Mouse (Mus musculus) limb, embryonic 12.5 days (tissue): ENCODE data around the gene Tat. TPM values are rescaled to one million over a fixed set of nuclear protein-coding genes. Genes with fewer than 3 reads are reported as not detected.

Experiments
- ATAC-seq: fragments of 200-750 bp; cut with Nextera tagmentation; 2 replicates; pipeline ENCODE4 v1.8.0; 2017; ENCODE audit warnings: low read depth, moderate TSS enrichment; ENCODE audit not compliant: insufficient number of reproducible peaks, insufficient read depth, low FRiP score, low TSS enrichment
- H3K27ac ChIP-seq: fragments of 300-500 bp; sonication (generic); 2 replicates; pipeline ENCODE4 v1.5.1; 2016; ENCODE audit warnings: mild to moderate bottlenecking, moderate library complexity
- H3K27me3 ChIP-seq: fragments of 300-500 bp; sonication (generic); 2 replicates; pipeline ENCODE4 v1.6.1; 2016; ENCODE audit warnings: mild to moderate bottlenecking, moderate library complexity
- H3K36me3 ChIP-seq: fragments of 300-500 bp; sonication (generic); 2 replicates; pipeline ENCODE4 v1.6.1; 2016; ENCODE audit warnings: mild to moderate bottlenecking, moderate library complexity
- H3K4me1 ChIP-seq: fragments of 300-500 bp; sonication (generic); replicated peaks from 2 replicates; pipeline ENCODE4 v1.6.1; 2016
- H3K4me2 ChIP-seq: fragments of 300-500 bp; sonication (generic); 2 replicates; pipeline ENCODE4 v1.6.1; 2016; ENCODE audit warnings: mild to moderate bottlenecking, moderate library complexity
- H3K4me3 ChIP-seq: fragments of 300-500 bp; sonication (generic); replicated peaks from 2 replicates; pipeline ENCODE4 v1.5.1; 2016; ENCODE audit warnings: mild to moderate bottlenecking
- H3K9ac ChIP-seq: fragments of 300-500 bp; sonication (generic); replicated peaks from 2 replicates; pipeline ENCODE4 v1.6.1; 2016; ENCODE audit warnings: mild to moderate bottlenecking, moderate library complexity
- H3K9me3 ChIP-seq: fragments of 300-500 bp; sonication (generic); 2 replicates; pipeline ENCODE4 v1.6.1; 2016; ENCODE audit warnings: mild to moderate bottlenecking, moderate library complexity
- WGBS: fragments of 180-500 bp; shearing (Covaris S2); methylation state at CpG from one replicate; pipeline ENCODE4 v1.1.7; 2016; 5-methylcytosine and 5-hydroxymethylcytosine counted together
- polyA plus RNA-seq: library from polyadenylated mRNA; unstranded; fragments of >200 nt; fragmentation: Nextera tagmentation; extraction: Ambion mirVana; gene quantifications from 2 replicates; pipeline ENCODE4 v1.2.1, GENCODE M21; 2016

The Tat gene
- polyA plus RNA-seq, 1 experiment from 2014 or later: not detected

GRCm38 (mm10) chr8:109958036-109958655 is 32.1 kb upstream of the Tat start:
- H3K9me3 ChIP-seq: no peaks in the 10 kb centered on the region
- H3K27ac ChIP-seq: peak overlapping the region; percentile 12; the same call in 1 of the 2 replicates
- WGBS: 30% methylated on average over 9 of the region's 12 CpGs
- H3K4me3 ChIP-seq: no peak overlapping the region
- peaks cover 72% of the 10 kb centered on the region for H3K27me3 ChIP-seq
- H3K36me3 ChIP-seq: no peaks in the 10 kb centered on the region
- peaks cover 26% of the 10 kb centered on the region for H3K4me1 ChIP-seq
- ATAC-seq: no peak
- H3K9ac ChIP-seq: peak overlapping the region; percentile 34; the same call in 1 of the 2 replicates
- H3K4me2 ChIP-seq: no peak overlapping the region

- Histone ChIP-seq H3K4me1 (peaks cover 31% of the 10 kb centered on the region), H3K4me2 (no peak overlapping the region), H3K9me3 (no peaks in the 10 kb centered on the region), H3K4me3 (no peak overlapping the region), H3K27me3 (peaks cover 72% of the 10 kb centered on the region), H3K27ac (no peak overlapping the region), H3K36me3 (no peaks in the 10 kb centered on the region), H3K9ac (no peak overlapping the region)
- WGBS: 83% methylated on average over 4 of the region's 4 CpGs
- ATAC-seq: no peak
Observed at GRCm38 (mm10) chr8:109959112-109959511, 31.1 kb upstream of the Tat start.

- no peaks in the 10 kb centered on the region for H3K36me3 ChIP-seq
- 3% methylated on average over 64 of the region's 64 CpGs for WGBS
- peak within 1 kb of the TSS; percentile 39 for H3K4me3 ChIP-seq
- H3K9ac ChIP-seq: peak within 1 kb of the TSS; percentile 27
- ATAC-seq: no peak
- H3K4me1 ChIP-seq: peaks cover 30% of the 10 kb centered on the region
- no peak within 1 kb of the TSS for H3K27ac ChIP-seq
- peak within 1 kb of the TSS; percentile 64 for H3K4me2 ChIP-seq
- H3K9me3 ChIP-seq: no peaks in the 10 kb centered on the region
- peaks cover 69% of the 10 kb centered on the region for H3K27me3 ChIP-seq
Observed at GRCm38 (mm10) chr8:109961693-109962367, 28.4 kb upstream of the Tat start, which contains the start of gene Marveld3. Gene Marveld3, minus strand, starts transcription at chr8:109962203.

- no peak overlapping the region for H3K9ac ChIP-seq
- no peak overlapping the region for H3K27ac ChIP-seq
- 70% methylated on average over 9 of the region's 9 CpGs for WGBS
- ATAC-seq: no peak
- H3K4me1 ChIP-seq: peaks cover 20% of the 10 kb centered on the region
- peaks cover 63% of the 10 kb centered on the region for H3K27me3 ChIP-seq
- H3K36me3 ChIP-seq: no peaks in the 10 kb centered on the region
- no peak overlapping the region for H3K4me3 ChIP-seq
- H3K4me2 ChIP-seq: no peak overlapping the region
- no peaks in the 10 kb centered on the region for H3K9me3 ChIP-seq
Observed at GRCm38 (mm10) chr8:109962896-109963295, 27.3 kb upstream of the Tat start.

GRCm38 (mm10) chr8:109963421-109963820 is 26.8 kb upstream of the Tat start:
- H3K27me3 ChIP-seq: peaks cover 68% of the 10 kb centered on the region
- H3K4me2 ChIP-seq: no peak overlapping the region
- H3K27ac ChIP-seq: no peak overlapping the region
- no peak for ATAC-seq
- whole genome bisulfite sequencing: 74% methylated on average over 13 of the region's 13 CpGs
- H3K9me3 ChIP-seq: no peaks in the 10 kb centered on the region
- H3K4me1 ChIP-seq: peaks cover 15% of the 10 kb centered on the region
- no peaks in the 10 kb centered on the region for H3K36me3 ChIP-seq
- H3K9ac ChIP-seq: no peak overlapping the region
- H3K4me3 ChIP-seq: no peak overlapping the region

GRCm38 (mm10) chr8:109964106-109964505 is 26.1 kb upstream of the Tat start:
- H3K9ac ChIP-seq: no peak overlapping the region
- H3K9me3 ChIP-seq: no peaks in the 10 kb centered on the region
- 64% methylated on average over 4 of the region's 4 CpGs for WGBS
- H3K36me3 ChIP-seq: no peaks in the 10 kb centered on the region
- H3K4me3 ChIP-seq: no peak overlapping the region
- H3K27ac ChIP-seq: no peak overlapping the region
- ATAC-seq: no peak
- peaks cover 69% of the 10 kb centered on the region for H3K27me3 ChIP-seq
- no peak overlapping the region for H3K4me2 ChIP-seq
- peaks cover 13% of the 10 kb centered on the region for H3K4me1 ChIP-seq

GRCm38 (mm10) chr8:109968837-109969236 is 21.4 kb upstream of the Tat start:
- Histone ChIP-seq H3K9ac (no peak overlapping the region), H3K4me1 (no peaks in the 10 kb centered on the region), H3K36me3 (no peaks in the 10 kb centered on the region), H3K27ac (no peak overlapping the region), H3K27me3 (peaks cover 45% of the 10 kb centered on the region), H3K9me3 (no peaks in the 10 kb centered on the region), H3K4me2 (no peak overlapping the region), H3K4me3 (no peak overlapping the region)
- no peak for ATAC-seq
- 55% methylated on average over 10 of the region's 10 CpGs for WGBS

- Histone ChIP-seq H3K4me2 (no peak overlapping the region), H3K4me3 (no peak overlapping the region), H3K9me3 (no peaks in the 10 kb centered on the region), H3K27me3 (peaks cover 39% of the 10 kb centered on the region), H3K27ac (no peak overlapping the region), H3K36me3 (no peaks in the 10 kb centered on the region), H3K4me1 (no peaks in the 10 kb centered on the region), H3K9ac (no peak overlapping the region)
- no peak for ATAC-seq
- 11% methylated on average over 9 of the region's 9 CpGs for WGBS
Observed at GRCm38 (mm10) chr8:109970323-109970722, 19.9 kb upstream of the Tat start.

GRCm38 (mm10) chr8:109972901-109973300 is 17.3 kb upstream of the Tat start:
- H3K27ac ChIP-seq: no peak overlapping the region
- no peaks in the 10 kb centered on the region for H3K4me1 ChIP-seq
- no peaks in the 10 kb centered on the region for H3K36me3 ChIP-seq
- 83% methylated on average over 4 of the region's 4 CpGs for WGBS
- no peak for ATAC-seq
- no peak overlapping the region for H3K9ac ChIP-seq
- peaks cover 33% of the 10 kb centered on the region for H3K27me3 ChIP-seq
- peaks cover 9% of the 10 kb centered on the region for H3K9me3 ChIP-seq
- H3K4me2 ChIP-seq: no peak overlapping the region
- H3K4me3 ChIP-seq: no peak overlapping the region

- no peak overlapping the region for H3K4me3 ChIP-seq
- H3K9ac ChIP-seq: no peak overlapping the region
- no peak overlapping the region for H3K4me2 ChIP-seq
- no peak for ATAC-seq
- 0 out of 2 replicates have a peak, but pooled peaks cover 3% of the 10 kb centered on the region for H3K4me1 ChIP-seq
- peaks cover 13% of the 10 kb centered on the region; the same call in 1 of the 2 replicates for H3K27me3 ChIP-seq
- H3K36me3 ChIP-seq: no peaks in the 10 kb centered on the region
- WGBS: 89% methylated on average over 6 of the region's 6 CpGs
- H3K9me3 ChIP-seq: peaks cover 9% of the 10 kb centered on the region
- H3K27ac ChIP-seq: no peak overlapping the region
Observed at GRCm38 (mm10) chr8:109979339-109979738, 10.9 kb upstream of the Tat start.

- Histone ChIP-seq H3K4me1 (0 out of 2 replicates have a peak, but pooled peaks cover 3% of the 10 kb centered on the region), H3K4me3 (no peak overlapping the region), H3K27me3 (peaks cover 13% of the 10 kb centered on the region; the same call in 1 of the 2 replicates), H3K9ac (no peak overlapping the region), H3K9me3 (no peaks in the 10 kb centered on the region), H3K27ac (no peak overlapping the region), H3K4me2 (no peak overlapping the region), H3K36me3 (no peaks in the 10 kb centered on the region)
- 76% methylated on average over 15 of the region's 15 CpGs for WGBS
- no peak for ATAC-seq
Observed at GRCm38 (mm10) chr8:109982386-109983105, 7.7 kb upstream of the Tat start.
